Mouse (Mus musculus): ENCODE measurements around the gene Frem1.
A peak's percentile ranks its signal among the peaks of the same experiment; 100 is the strongest.

Frem1 gene

DNA sequence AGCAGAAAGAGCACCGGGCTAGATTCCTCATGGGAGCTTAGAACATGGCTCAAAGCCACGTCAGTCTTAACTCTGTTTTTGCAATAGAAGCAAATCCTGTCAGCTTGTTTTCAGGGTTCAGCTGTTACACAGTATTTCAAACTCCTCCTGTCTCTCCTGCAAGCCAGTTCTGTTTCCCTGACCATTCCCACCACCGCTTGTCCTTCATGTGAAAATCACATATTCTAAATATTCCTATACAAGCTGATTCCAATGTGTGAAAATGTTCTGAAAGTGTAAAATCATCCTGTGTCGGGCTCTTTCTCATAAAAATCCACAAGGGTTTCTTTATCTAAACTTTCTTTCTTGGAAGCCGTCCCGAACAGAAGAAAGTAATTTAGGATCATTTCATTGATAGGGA lies 22.0 kb downstream of the Frem1 start:
- no peak for DNase-seq (ENCODE audit: low spot score)

- no peak for DNase-seq (ENCODE audit: low spot score)
Observed at GRCm38 (mm10) chr4:83020759-83021555, 31.2 kb downstream of the Frem1 start.

DNA sequence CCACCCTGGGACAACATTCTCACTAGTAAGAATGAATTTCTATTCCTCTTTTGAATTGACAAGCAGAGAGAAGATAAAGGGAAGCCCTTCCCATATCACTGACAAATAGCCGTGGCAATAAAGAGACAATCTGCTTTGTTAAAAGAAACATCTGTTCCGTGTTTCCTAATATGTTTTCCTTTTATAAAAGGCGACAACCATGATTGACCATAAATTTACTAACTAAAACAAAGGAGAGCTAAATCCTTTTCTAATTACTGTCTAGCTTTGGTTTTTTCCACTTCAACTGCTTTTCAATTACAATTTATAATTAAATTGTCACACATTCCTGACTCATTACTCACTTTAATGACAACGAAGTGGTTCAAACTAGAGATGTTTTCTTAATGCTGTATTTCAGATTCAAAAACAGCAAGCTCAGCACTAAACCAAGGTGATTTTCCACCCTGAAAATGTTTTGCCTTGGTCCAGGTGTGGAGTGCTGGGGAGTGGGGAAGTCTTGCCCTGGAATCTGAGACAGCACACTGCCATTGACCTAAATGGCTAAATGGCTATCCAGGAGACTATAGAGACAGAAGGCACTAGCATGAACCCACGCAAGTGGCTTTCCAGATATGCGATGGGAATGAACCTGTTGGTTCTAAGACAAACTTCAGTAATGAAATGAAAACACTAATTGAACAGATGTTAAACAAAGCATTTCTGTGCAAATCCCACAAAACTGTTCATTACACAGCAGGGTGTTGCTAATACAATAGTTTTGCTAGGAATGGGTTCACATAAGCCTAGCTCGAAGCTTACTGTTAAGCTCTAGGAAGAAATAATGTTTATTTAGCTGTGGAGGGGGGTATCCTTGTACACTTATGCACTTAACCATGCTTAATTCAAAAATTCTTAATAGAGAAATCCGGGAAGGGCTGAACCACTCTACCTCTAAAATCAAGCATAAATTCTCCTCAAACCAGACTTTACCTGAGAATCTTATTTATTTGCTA lies 33.7 kb downstream of the Frem1 start:
- DNase-seq (ENCODE audit: low spot score): no peak

- DNase-seq (ENCODE audit: low spot score): no peak
Observed at GRCm38 (mm10) chr4:83014538-83014937, 37.6 kb downstream of the Frem1 start.

DNA sequence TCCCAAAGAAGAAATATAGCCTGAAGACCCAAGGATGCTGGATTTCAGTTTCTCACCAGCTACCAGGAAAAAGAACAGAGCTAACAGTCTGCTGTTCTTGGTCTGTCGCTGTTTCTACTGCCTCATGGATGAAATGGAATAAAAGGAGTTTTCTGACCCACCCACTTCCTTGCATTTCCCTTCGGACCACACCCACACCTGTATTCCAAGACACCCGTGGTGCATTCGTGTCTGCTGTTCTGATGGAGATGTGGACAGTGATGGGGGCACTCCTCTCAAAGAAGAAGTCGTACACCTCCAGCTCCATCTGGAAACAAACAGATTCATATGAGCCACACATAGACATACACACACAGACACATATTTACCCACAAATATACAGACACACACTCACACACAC lies 48.1 kb downstream of the Frem1 start:
- no peak for DNase-seq (ENCODE audit: low spot score)

- DNase-seq (ENCODE audit: low spot score): no peak
Observed at GRCm38 (mm10) chr4:82992042-82992441, 60.1 kb downstream of the Frem1 start.

DNA sequence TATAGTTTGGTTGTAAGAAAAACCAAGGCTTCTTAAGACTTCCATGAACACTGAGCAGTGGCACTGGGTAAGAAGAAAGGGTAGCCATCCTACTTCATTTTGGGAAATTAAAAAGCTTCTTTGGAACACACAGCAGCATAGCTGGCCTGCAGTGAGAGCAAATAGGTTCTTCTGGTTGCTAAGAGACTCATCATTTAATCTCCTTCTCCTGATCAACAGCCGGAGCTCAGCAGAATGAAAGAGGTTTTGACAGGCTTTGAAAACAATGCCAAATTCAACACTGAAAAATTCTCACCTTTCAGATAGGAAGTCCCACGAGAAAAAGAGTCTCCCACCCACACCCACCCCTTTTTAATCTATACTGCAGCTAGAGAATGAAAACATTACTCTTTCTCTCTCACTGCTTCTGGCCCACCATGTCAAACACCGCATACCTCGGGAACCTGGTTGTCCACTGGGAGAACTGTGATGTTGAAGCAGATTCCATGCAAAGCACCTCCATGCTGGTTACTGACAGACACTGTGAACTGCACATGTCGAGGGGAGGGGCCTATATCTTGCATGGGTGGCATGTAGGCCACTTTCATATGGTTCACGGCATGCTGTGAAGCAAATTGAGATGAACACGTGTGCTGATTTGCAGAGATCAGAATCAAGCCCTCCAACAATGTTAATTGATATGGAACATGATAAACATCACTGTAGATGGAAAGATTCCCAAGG lies 61.0 kb downstream of the Frem1 start:
- DNase-seq (ENCODE audit: low spot score): no peak

- no peak for DNase-seq (ENCODE audit: low spot score)
Observed at GRCm38 (mm10) chr4:82972381-82972780, 79.8 kb downstream of the Frem1 start.

DNA sequence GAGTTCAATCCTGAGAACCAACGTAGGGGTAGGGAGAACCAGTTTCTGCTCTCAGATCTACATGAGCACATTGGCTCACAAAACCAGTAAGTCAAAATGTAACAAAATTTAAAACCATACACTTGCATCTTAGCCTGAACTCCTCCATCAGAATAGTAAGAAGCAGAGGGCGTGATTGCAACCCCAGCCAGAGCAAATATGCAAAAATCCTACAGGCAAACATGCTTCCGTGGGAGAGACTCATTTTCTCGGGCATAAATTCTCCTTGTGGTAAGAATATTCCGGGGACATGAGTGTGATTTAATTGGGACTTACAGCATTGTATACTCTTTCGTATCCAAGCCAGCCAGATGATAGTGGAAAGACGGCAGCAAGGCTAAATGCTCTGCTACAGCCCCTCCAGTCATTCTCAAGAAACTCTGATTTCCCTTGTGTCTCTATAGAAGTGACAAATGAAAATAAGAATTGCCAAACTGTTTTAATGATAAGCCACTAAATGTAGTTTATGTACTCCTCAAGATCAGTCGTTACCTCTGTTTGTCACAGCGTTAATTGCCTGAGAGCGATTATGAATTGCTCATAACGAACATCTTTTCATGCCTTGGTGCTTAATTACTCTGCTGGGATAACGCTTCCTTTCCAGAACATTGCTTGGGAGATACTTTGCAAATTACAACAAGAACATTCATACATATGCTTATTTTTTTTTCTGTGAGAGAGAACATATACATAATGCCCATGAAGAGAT lies 81.1 kb downstream of the Frem1 start:
- no peak for DNase-seq (ENCODE audit: low spot score)

DNA sequence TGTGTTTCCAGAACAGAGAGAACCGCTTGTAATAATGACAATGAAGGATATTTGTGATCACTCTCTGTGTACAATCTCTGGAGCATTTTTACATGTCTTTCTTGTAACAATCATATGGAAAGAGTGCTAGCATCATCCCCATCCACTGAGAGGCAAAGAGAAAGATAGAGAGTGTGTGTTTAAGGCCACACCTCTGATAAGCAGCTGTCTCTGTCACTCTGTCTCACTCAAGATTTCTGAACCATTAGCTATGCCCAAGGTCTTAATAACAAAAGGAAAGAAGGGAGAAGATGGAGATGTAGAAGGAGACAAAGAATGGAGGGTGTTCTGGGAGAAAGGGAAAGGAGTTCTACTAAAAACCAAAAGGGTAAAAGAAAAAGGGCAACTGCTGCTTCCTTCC lies 91.1 kb downstream of the Frem1 start:
- DNase-seq (ENCODE audit: low spot score): no peak

GRCm38 (mm10) chr4:82957827-82958538 lies 94.2 kb downstream of the Frem1 start:
- no peak for DNase-seq (ENCODE audit: low spot score)

DNA sequence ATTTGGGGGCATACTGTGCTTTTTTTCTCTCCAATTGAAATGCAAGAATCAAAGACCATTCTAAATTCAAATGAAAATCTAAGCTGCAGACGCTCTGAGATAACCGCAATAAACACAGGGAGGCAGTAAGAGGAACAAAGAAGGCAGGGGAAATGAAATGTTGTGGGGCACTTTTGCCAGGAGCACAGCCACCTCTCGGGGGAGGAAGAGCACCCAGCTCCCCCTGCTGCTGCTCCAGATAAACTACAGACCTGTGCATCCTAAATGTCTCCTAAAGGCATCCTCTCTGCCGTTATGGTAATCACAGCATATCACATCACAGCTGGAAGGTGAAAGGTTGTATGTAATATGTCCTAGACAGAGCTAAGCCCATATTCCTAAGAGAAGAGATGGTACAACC lies 98.1 kb downstream of the Frem1 start:
- DNase-seq (ENCODE audit: low spot score): no peak

- DNase-seq (ENCODE audit: low spot score): no peak
Observed at GRCm38 (mm10) chr4:82949511-82949910, 102.6 kb downstream of the Frem1 start.

GRCm38 (mm10) chr4:82946721-82947120 lies 105.4 kb downstream of the Frem1 start:
- no peak for DNase-seq (ENCODE audit: low spot score)

- DNase-seq (ENCODE audit: low spot score): no peak
Observed at GRCm38 (mm10) chr4:82946276-82946612, 105.9 kb downstream of the Frem1 start.

DNA sequence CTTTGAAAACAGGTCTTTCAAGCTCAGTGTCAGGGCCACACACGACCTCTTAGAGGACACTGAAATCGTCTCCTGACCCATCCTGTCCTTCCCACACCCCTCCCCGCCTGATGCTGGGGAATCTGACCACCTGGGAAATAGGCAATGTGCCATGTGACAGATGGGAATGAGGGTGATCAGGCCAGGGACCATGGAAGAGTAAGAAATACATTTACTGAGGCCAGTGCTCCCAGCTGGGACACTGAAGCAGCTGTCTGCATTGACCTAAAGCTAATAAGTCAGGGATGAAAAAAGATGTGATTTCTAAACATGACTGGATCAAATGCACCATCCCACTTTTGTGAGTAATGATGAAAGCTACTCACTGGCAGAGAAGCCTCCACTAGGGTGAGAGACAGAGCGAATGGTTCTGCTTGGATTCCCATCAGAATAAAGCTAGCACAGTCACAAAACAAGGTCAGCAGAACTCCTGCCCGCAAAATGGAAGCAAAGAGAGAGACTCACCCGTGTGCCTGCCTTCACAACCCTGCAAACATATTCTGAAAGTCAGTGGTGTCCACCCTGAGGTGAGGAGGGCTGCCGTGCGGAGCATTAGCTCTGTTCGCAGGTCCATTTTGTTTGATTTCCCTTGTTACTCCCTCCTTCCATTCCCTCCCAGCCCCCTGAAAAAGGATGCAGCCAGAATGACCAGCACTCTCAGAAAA lies 106.4 kb downstream of the Frem1 start:
- DNase-seq (ENCODE audit: low spot score): no peak

DNA sequence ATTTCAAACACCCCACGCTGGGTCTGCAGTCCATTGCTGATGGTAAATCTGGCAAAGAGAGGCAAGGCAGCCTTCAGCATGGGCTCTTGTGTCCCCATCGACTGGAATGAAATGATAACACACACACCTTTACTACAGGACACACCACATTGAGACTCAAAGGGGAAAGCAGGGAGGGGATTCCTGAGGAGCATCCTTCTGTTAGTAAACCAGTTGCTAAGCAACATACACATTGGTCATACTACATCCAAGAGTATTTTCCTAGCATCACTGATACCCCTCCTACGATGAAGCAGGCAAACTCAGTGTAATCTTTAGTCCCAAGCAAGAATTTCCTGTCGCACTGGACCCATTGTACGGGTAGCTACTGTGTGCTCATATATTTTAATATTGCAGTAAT lies 111.5 kb downstream of the Frem1 start:
- DNase-seq (ENCODE audit: low spot score): no peak

GRCm38 (mm10) chr4:82940248-82940647 lies 111.9 kb downstream of the Frem1 start:
- no peak for DNase-seq (ENCODE audit: low spot score)

- DNase-seq (ENCODE audit: low spot score): no peak
Observed at GRCm38 (mm10) chr4:82934308-82934707, 117.8 kb downstream of the Frem1 start.

DNA sequence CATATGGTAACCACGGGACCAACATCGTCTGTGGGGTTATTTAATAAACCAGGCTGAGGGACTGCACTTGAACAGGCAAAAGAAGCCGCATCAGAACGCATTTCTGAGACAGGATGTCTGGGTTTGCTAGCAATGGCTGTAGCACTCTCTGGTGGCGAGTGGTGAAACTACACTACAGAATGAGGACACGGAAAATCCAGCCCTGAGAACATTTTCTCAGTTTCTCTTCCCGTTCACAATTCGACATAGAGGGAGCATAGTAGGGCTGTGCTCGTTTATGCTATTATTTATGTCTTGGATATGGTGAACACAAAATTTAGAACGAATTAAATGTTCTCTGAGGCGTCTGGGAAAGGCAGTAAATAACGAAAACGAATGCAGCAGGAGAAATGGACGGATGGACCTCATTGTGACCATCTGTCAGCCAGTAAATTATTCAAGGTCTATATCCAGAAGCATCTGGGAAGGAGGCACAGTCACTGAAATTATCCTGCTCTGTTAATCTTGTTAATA lies 118.4 kb downstream of the Frem1 start:
- DNase-seq (ENCODE audit: low spot score): peak; percentile 26
